Mouse (Mus musculus) megakaryocyte, embryonic 14.5 days (primary cell): ENCODE measurements around the gene Samd8. TPM values are rescaled to one million over a fixed set of nuclear protein-coding genes. Genes with fewer than 3 reads are reported as not detected.

ENCODE experiments used
- H3K27me3 ChIP-seq: replicated peaks from 2 replicates; pipeline ENCODE3; 2012; ENCODE audit warnings: inconsistent platforms
- H3K36me3 ChIP-seq: replicated peaks from 2 replicates; pipeline ENCODE3; 2012; ENCODE audit warnings: low read length, inconsistent platforms, mixed read lengths
- H3K4me1 ChIP-seq: 2 replicates; pipeline ENCODE4 v1.6.1; 2012; ENCODE audit warnings: inconsistent platforms
- H3K4me3 ChIP-seq: replicated peaks from 2 replicates; pipeline ENCODE3; 2012; ENCODE audit warnings: moderate library complexity, mild to moderate bottlenecking, inconsistent platforms
- H3K9me3 ChIP-seq: 2 replicates; pipeline ENCODE4 v1.6.1; 2012; ENCODE audit warnings: inconsistent platforms
- FLI1 ChIP-seq: IDR thresholded peaks from 2 replicates; pipeline ENCODE4 v1.6.1; 2012; ENCODE audit warnings: low read length, inconsistent platforms, mixed read lengths
- GATA1 ChIP-seq: IDR thresholded peaks from 3 replicates; pipeline ENCODE4 v1.6.1; 2012; ENCODE audit warnings: mixed read lengths, low read length, inconsistent platforms, borderline replicate concordance
- polyA plus RNA-seq: library from polyadenylated mRNA; stranded (reverse); fragments of >175 nt; gene quantifications from 2 replicates; pipeline ENCODE4 v1.2.3, GENCODE M21; 2012; ENCODE audit warnings: low replicate concordance; ENCODE audit not compliant: insufficient read depth

Gene Samd8
- polyA plus RNA-seq, 1 experiment = 1.7 TPM

GRCm38 (mm10) chr14:21809418-21809817 lies 59.1 kb downstream of the Samd8 start:
- Histone ChIP-seq H3K4me1 (peaks cover 45% of the 10 kb centered on the region), H3K9me3 (no peaks in the 10 kb centered on the region), H3K4me3 (no peak overlapping the region), H3K36me3 (no peaks in the 10 kb centered on the region), H3K27me3 (no peaks in the 10 kb centered on the region)
- no peak for TF ChIP-seq GATA1
- TF ChIP-seq FLI1 = no peak

- Histone ChIP-seq H3K36me3 (no peaks in the 10 kb centered on the region), H3K4me3 (no peak overlapping the region), H3K4me1 (peaks cover 56% of the 10 kb centered on the region), H3K27me3 (no peaks in the 10 kb centered on the region), H3K9me3 (no peaks in the 10 kb centered on the region)
- TF ChIP-seq GATA1 = no peak
- no peak for TF ChIP-seq FLI1
These were observed 61.0 kb downstream of the Samd8 start for GRCm38 (mm10) chr14:21811301-21811700.

- Histone ChIP-seq H3K27me3 (no peaks in the 10 kb centered on the region), H3K9me3 (no peaks in the 10 kb centered on the region), H3K36me3 (no peaks in the 10 kb centered on the region), H3K4me3 (no peak overlapping the region), H3K4me1 (peaks cover 57% of the 10 kb centered on the region)
- no peak for TF ChIP-seq FLI1
- TF ChIP-seq GATA1 = no peak
These were observed 61.5 kb downstream of the Samd8 start for GRCm38 (mm10) chr14:21811744-21812393.

- peak overlapping the region; percentile 59 for H3K4me3 ChIP-seq
- peaks cover 52% of the 10 kb centered on the region for H3K4me1 ChIP-seq
These were observed 62.3 kb downstream of the Samd8 start for GRCm38 (mm10) chr14:21812590-21813162.

GRCm38 (mm10) chr14:21813216-21813615 lies 62.9 kb downstream of the Samd8 start:
- Histone ChIP-seq H3K36me3 (no peaks in the 10 kb centered on the region), H3K4me3 (no peak overlapping the region), H3K27me3 (no peaks in the 10 kb centered on the region), H3K4me1 (peaks cover 50% of the 10 kb centered on the region), H3K9me3 (no peaks in the 10 kb centered on the region)
- TF ChIP-seq FLI1 = no peak
- no peak for TF ChIP-seq GATA1

More at GRCm38 (mm10) chr14:21812590-21813162, 62.3 kb downstream of the Samd8 start:
- Histone ChIP-seq H3K27me3 (no peaks in the 10 kb centered on the region), H3K36me3 (no peaks in the 10 kb centered on the region), H3K9me3 (no peaks in the 10 kb centered on the region)
- TF ChIP-seq FLI1 = no peak
- no peak for TF ChIP-seq GATA1

GRCm38 (mm10) chr14:21813847-21814246 lies 63.5 kb downstream of the Samd8 start:
- Histone ChIP-seq H3K9me3 (no peaks in the 10 kb centered on the region), H3K27me3 (no peaks in the 10 kb centered on the region), H3K36me3 (no peaks in the 10 kb centered on the region), H3K4me3 (peak overlapping the region; percentile 29), H3K4me1 (peaks cover 55% of the 10 kb centered on the region)
- TF ChIP-seq GATA1 = no peak
- no peak for TF ChIP-seq FLI1

GRCm38 (mm10) chr14:21814606-21815005 lies 64.3 kb downstream of the Samd8 start:
- Histone ChIP-seq H3K36me3 (no peaks in the 10 kb centered on the region), H3K4me1 (peaks cover 57% of the 10 kb centered on the region), H3K4me3 (no peak overlapping the region), H3K9me3 (no peaks in the 10 kb centered on the region), H3K27me3 (no peaks in the 10 kb centered on the region)
- TF ChIP-seq GATA1 (no peak), FLI1 (no peak)

GRCm38 (mm10) chr14:21816255-21816654 lies 65.9 kb downstream of the Samd8 start:
- H3K36me3 ChIP-seq = no peaks in the 10 kb centered on the region
- H3K4me1 ChIP-seq = peaks cover 71% of the 10 kb centered on the region
- H3K27me3 ChIP-seq = no peaks in the 10 kb centered on the region
- H3K4me3 ChIP-seq = no peak overlapping the region
- TF ChIP-seq FLI1 = no peak
- TF ChIP-seq GATA1 = no peak
- no peaks in the 10 kb centered on the region for H3K9me3 ChIP-seq

- Histone ChIP-seq H3K36me3 (no peaks in the 10 kb centered on the region), H3K4me3 (no peak overlapping the region), H3K27me3 (no peaks in the 10 kb centered on the region), H3K4me1 (peaks cover 71% of the 10 kb centered on the region), H3K9me3 (no peaks in the 10 kb centered on the region)
- TF ChIP-seq GATA1 (no peak), FLI1 (no peak)
These were observed 67.1 kb downstream of the Samd8 start for GRCm38 (mm10) chr14:21817453-21817852.

GRCm38 (mm10) chr14:21820880-21821505 lies 70.7 kb downstream of the Samd8 start:
- Histone ChIP-seq H3K4me1 (peaks cover 80% of the 10 kb centered on the region), H3K9me3 (no peaks in the 10 kb centered on the region), H3K36me3 (no peaks in the 10 kb centered on the region), H3K4me3 (peak overlapping the region; percentile 51), H3K27me3 (no peaks in the 10 kb centered on the region)
- no peak for TF ChIP-seq GATA1
- TF ChIP-seq FLI1 = no peak
